Mouse (Mus musculus): ENCODE data around the gene Ntrk3. TPM values are rescaled to one million over a fixed set of nuclear protein-coding genes. Genes with fewer than 3 reads are reported as not detected.

Gene Ntrk3
- polyA plus RNA-seq, 1 experiment from 2014 or later, result 3.8 TPM

- 24% methylated on average over 17 of the region's 17 CpGs for WGBS
- Histone ChIP-seq H3K4me1 (peaks cover 15% of the 10 kb centered on the region), H3K9me3 (no peaks in the 10 kb centered on the region), H3K36me3 (replicated peaks) (no peaks in the 10 kb centered on the region), H3K4me3 (peak overlapping the region; percentile 0; the same call in 1 of the 2 replicates), H3K27me3 (ENCODE audit: poor library complexity, severe bottlenecking) (no peaks in the 10 kb centered on the region), H3K27ac (peak overlapping the region; percentile 56; the same call in 1 of the 2 replicates)
- peak; percentile 25 for DNase-seq (ENCODE audit: extremely low spot score, low spot score)
These were observed 546.7 kb downstream of the Ntrk3 start for GRCm38 (mm10) chr7:78190931-78191653.

DNA sequence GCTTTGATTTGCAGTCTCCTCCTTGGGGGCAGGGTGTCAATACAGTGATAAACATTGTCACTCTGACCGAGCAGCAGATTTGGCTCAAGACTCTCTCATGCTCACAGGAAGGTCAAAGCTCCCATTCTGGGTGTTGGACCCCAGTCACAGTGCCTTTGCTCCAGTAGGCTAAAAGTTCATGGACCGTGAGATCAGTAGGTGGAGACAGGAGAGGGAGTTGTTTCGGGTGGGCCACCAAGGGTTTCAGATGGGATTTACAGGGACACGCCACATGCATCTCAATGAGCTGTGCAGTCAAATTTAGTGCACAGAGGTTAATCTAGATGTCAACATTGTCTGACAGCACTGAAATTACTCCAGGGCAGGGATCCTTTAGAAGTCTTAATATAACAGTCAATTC lies 552.2 kb downstream of the Ntrk3 start:
- WGBS, result 88% methylated on average over 4 of the region's 4 CpGs
- DNase-seq (ENCODE audit: extremely low spot score, low spot score), result no peak
- Histone ChIP-seq H3K27ac (no peak overlapping the region), H3K27me3 (ENCODE audit: poor library complexity, severe bottlenecking) (no peaks in the 10 kb centered on the region), H3K4me1 (peaks cover 9% of the 10 kb centered on the region), H3K9me3 (no peaks in the 10 kb centered on the region), H3K36me3 (replicated peaks) (no peaks in the 10 kb centered on the region), H3K4me3 (no peak overlapping the region)

DNA sequence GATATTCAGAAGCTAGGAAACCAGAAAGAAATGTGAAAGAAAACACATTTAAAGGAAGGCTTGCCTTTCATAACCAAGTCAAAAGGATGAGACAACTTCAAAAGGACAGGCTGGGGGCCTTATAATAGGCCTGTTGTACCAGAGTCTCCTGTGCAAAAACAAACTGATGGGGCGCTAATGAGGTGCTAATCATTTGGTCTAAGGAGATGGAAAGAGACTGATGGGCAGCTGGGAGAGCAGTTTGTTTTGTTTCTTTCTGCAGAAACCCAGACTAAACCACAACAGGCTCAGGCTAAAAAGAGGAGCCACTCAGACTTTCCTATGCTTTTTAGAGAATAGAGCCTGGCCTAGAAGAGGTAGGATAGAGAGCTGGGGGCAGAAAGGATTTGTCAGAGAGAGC lies 554.4 kb downstream of the Ntrk3 start:
- DNase-seq (ENCODE audit: extremely low spot score, low spot score), result no peak
- Histone ChIP-seq H3K36me3 (replicated peaks) (no peaks in the 10 kb centered on the region), H3K9me3 (no peaks in the 10 kb centered on the region), H3K27ac (no peak overlapping the region), H3K27me3 (ENCODE audit: poor library complexity, severe bottlenecking) (no peaks in the 10 kb centered on the region), H3K4me3 (no peak overlapping the region), H3K4me1 (peaks cover 5% of the 10 kb centered on the region; the same call in 1 of the 2 replicates)
- 31% methylated on average over 1 of the region's 1 CpGs for WGBS

DNA sequence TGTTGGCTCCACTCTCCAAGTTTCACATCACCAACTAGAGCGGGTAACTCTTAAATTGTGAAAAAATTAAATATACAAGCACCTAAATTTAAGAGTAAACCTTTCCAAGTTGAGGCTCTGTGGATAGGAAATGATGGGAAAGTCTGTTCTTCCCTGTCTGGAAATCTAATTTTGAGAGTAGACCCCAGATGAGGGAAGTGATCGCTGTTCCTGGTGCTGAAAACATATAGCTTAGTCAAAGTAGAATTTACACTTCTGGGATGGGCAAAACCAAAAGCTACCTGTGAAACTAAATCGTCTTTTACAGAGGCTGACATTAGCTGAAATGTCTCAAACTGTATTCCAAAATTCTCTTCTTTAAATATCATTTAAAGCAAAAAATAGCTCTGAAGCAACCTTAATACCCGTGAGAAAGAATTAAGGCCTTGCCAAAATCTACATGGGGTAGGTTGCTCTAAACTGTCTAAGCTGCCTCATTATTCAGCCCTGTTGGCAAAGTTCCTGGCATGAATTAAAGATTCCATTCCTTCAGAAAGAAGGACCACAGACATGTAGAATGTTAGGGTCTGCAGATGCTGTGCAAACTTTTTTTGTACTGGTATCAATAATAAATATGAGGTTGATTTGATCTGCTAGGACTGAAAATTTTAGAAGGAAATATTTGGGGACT lies 557.7 kb downstream of the Ntrk3 start:
- DNase-seq (ENCODE audit: extremely low spot score, low spot score), result no peak
- H3K27me3 ChIP-seq (ENCODE audit: poor library complexity, severe bottlenecking), result no peaks in the 10 kb centered on the region
- H3K36me3 ChIP-seq (replicated peaks), result no peaks in the 10 kb centered on the region
- H3K4me3 ChIP-seq, result no peak overlapping the region
- peaks cover 5% of the 10 kb centered on the region; the same call in 1 of the 2 replicates for H3K4me1 ChIP-seq
- 85% methylated on average over 4 of the region's 4 CpGs for WGBS
- H3K27ac ChIP-seq, result no peak overlapping the region
- no peaks in the 10 kb centered on the region for H3K9me3 ChIP-seq

GRCm38 (mm10) chr7:78172267-78172955 lies 565.4 kb downstream of the Ntrk3 start:
- Histone ChIP-seq H3K4me3 (no peak overlapping the region), H3K27me3 (ENCODE audit: poor library complexity, severe bottlenecking) (no peaks in the 10 kb centered on the region), H3K9me3 (no peaks in the 10 kb centered on the region), H3K27ac (no peak overlapping the region), H3K4me1 (no peaks in the 10 kb centered on the region), H3K36me3 (replicated peaks) (no peaks in the 10 kb centered on the region)
- WGBS, result 89% methylated on average over 5 of the region's 5 CpGs
- no peak for DNase-seq (ENCODE audit: extremely low spot score, low spot score)

DNA sequence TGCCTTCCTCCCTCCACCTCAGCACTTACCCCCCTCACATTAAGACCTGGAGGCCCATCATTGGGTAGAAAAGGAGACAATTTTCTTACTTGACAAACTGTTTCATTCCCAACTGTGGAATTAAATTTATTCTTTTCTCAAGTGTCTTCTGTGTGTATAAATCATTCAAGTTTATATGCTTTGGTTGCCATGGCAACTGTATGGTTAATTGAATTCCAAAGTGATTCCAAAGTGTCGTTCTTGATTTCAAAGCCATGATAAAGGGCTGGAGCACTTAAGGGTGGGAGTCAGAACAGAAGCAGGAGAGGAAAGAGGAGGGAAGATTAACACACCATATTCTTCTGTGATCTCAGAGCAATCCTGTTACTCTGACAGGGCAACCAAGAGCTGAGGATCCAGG lies 572.3 kb downstream of the Ntrk3 start:
- Histone ChIP-seq H3K27me3 (ENCODE audit: poor library complexity, severe bottlenecking) (no peaks in the 10 kb centered on the region), H3K9me3 (no peaks in the 10 kb centered on the region), H3K4me1 (no peaks in the 10 kb centered on the region), H3K27ac (no peak overlapping the region), H3K36me3 (replicated peaks) (no peaks in the 10 kb centered on the region), H3K4me3 (no peak overlapping the region)
- 79% methylated on average over 1 of the region's 1 CpGs for WGBS
- no peak for DNase-seq (ENCODE audit: extremely low spot score, low spot score)

DNA sequence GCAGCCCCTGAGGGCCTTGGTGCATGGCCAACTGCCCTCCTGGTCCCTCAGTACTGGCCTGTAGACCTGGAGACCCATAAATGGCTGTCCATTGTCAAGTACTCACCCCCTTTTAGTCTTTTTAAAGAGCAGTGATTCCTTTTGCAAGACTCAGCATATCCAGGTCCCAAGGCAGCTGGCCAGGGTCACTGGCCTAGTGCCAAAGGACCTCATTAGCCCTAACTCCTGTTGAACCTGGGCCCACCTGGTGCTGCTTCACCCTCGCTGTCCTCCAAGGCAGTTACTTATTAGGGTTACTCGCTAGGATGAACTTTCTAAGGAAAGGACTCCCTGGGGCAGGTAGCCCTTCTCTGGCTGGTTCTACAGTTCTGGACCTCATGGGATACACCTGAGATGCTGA lies 579.9 kb downstream of the Ntrk3 start:
- no peak overlapping the region for H3K27ac ChIP-seq
- no peak overlapping the region for H3K4me3 ChIP-seq
- no peaks in the 10 kb centered on the region for H3K36me3 ChIP-seq (replicated peaks)
- no peaks in the 10 kb centered on the region for H3K4me1 ChIP-seq
- 91% methylated on average over 2 of the region's 2 CpGs for WGBS
- DNase-seq (ENCODE audit: extremely low spot score, low spot score), result no peak
- H3K9me3 ChIP-seq, result no peaks in the 10 kb centered on the region
- H3K27me3 ChIP-seq (ENCODE audit: poor library complexity, severe bottlenecking), result no peaks in the 10 kb centered on the region

- H3K36me3 ChIP-seq (replicated peaks), result no peaks in the 10 kb centered on the region
- no peaks in the 10 kb centered on the region for H3K27me3 ChIP-seq (ENCODE audit: poor library complexity, severe bottlenecking)
- no peaks in the 10 kb centered on the region for H3K4me1 ChIP-seq
- 45% methylated on average over 4 of the region's 4 CpGs for WGBS
- DNase-seq (ENCODE audit: extremely low spot score, low spot score), result no peak
- no peaks in the 10 kb centered on the region for H3K9me3 ChIP-seq
- H3K4me3 ChIP-seq, result no peak overlapping the region
- no peak overlapping the region; the same call in 1 of the 2 replicates for H3K27ac ChIP-seq
These were observed 592.6 kb downstream of the Ntrk3 start for GRCm38 (mm10) chr7:78145251-78145650.

- Histone ChIP-seq H3K9me3 (no peaks in the 10 kb centered on the region), H3K27ac (no peak overlapping the region), H3K4me1 (no peaks in the 10 kb centered on the region), H3K36me3 (replicated peaks) (no peaks in the 10 kb centered on the region), H3K27me3 (ENCODE audit: poor library complexity, severe bottlenecking) (no peaks in the 10 kb centered on the region), H3K4me3 (no peak overlapping the region)
- no peak for DNase-seq (ENCODE audit: extremely low spot score, low spot score)
- 81% methylated on average over 3 of the region's 3 CpGs for WGBS
These were observed 593.0 kb downstream of the Ntrk3 start for GRCm38 (mm10) chr7:78144849-78145248.

DNA sequence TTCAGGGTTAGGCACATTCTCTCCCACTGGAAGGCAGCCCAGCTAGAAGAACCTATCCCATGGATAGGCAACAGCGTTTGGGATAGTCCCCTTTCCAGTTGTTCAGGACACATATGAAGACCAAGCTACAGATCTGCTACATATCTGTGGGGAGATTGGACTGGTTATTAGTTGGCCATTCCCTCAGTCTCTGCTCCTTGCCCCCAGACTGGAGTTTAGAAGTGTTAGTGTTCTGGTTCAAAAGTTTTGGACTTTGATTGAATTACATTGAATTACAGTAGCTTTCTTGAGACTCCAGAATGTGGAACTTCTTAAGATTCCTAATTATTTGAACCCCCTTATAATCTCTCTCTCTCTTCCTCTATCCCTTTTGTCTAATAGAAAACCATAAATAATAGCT lies 607.8 kb downstream of the Ntrk3 start:
- Histone ChIP-seq H3K36me3 (replicated peaks) (no peaks in the 10 kb centered on the region), H3K4me1 (no peaks in the 10 kb centered on the region), H3K4me3 (no peak overlapping the region), H3K27me3 (ENCODE audit: poor library complexity, severe bottlenecking) (no peaks in the 10 kb centered on the region), H3K9me3 (no peaks in the 10 kb centered on the region), H3K27ac (no peak overlapping the region)
- DNase-seq (ENCODE audit: extremely low spot score, low spot score), result no peak
- WGBS, result 91% methylated on average over 1 of the region's 1 CpGs
